Mouse (Mus musculus): ENCODE data around the gene S100a3.
A peak's percentile ranks its signal among the peaks of the same experiment; 100 is the strongest.

Gene S100a3

DNA sequence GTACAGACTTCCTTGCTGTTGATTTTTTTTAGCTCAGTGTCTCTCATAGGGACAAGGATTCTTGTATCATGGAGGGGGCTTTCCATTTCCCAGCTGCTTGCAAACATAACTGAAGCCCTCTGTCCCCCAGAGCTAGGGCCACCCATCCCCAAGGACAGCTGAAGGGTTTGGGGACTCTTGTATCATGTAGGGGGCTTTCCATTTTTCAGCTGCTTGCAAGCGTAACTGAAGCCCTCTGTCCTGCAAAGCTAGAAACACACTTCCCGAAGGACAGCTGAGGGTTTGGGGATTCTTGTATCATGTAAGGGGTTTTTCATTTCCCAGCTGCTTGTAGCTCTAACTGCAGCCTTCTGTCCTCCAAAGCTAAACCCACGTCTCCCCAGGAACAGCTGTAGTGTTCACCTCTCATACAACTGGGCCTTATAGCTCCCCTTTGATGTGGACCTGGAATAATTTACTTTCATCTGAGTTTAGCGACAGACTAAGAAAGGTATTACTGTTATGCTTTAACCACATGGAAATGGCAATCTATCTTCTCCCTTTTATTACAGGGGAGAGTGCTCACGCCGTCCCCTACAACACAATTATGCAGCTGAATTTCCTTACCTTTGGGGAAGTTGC is at the start of gene S100a3:
Gene S100a3, plus strand, starts transcription at position 571 of the 621 bp plus-strand sequence.
- DNase-seq (ENCODE audit: low read depth), result no peak

- no peak for DNase-seq (ENCODE audit: low read depth)
Observed at GRCm38 (mm10) chr3:90512276-90512675, 48.1 kb upstream of the S100a3 start.

DNA sequence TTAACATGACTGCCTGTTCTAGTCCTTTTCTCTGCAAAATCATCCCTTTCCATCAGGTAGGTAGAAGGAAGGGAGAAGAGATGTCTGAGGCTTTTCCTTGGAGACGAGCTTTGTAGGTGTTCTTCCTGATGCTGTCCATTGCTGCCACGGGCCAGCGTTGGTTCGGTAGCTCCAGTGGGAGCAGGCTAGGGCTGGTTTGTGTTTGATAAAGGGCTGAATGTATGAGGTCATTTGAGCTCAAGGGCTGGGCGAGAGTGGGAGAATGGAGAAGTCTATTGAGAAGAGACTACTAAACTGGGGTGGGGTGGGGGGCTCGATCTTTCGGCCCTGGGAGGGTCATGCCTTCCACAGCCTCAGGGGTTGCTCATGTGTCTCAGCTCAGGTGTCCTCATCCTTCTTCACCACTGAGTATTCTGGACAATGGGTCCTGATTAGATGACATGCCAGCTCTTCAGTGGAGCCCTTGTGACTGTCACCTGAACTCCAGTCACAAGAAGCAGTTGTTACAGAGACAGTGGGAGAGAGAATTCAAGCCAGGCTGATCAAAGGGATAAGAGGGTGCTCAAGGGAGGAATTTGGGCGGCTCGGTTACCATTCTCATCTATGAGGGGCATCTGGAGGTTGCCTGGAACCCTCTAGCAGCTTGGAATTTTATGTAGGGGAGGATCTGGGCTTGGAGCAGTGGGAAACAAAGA is 47.3 kb upstream of the S100a3 start:
- DNase-seq (ENCODE audit: low read depth), result no peak

GRCm38 (mm10) chr3:90513796-90514590 is 46.4 kb upstream of the S100a3 start, which contains the start of the genes S100a1 and S100a13:
Gene S100a1, minus strand, starts transcription at chr3:90514392.
Gene S100a13, plus strand, starts transcription at chr3:90514435.
- peak; percentile 48 for DNase-seq (ENCODE audit: low read depth)

DNA sequence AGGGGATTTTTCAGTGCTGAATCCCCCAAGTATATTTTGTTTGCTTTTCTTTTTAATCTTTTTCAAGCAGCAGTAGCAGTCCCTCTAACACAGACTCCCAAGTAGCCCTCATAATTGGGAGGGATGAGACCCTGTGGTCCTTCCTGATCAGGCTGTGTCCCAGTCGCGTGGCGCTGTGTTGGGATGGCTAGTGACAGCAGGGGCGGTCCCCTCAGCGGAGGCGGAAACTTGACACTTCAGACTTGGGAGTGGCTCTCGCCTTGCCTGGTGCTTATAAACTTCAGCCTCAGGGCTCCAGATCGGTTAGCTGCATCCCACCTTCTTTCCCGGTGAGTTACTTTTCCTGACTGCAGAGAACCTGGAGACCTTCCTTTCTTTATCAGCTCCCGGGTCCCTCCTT is 45.7 kb upstream of the S100a3 start:
- peak; percentile 56 for DNase-seq (ENCODE audit: low read depth)

DNA sequence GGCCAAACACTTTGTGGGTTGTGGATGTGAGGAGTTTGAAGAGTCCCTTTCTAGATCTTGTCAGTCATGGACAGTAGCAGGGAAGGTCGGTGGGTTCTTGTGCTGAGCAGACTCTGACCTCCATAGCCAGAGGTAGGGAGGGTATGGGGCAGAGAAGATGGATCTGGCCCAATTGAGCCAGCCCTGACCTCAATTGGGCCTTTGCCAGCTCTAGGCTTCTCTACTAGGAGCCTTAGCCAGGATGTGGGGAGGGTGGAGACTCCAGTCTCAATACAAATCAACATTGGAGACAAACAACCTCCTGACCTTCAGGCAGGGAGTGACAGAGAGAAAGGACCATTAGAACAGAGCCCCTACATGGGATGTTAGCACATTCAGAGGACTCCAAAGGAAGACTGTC is 45.1 kb upstream of the S100a3 start:
- peak; percentile 54 for DNase-seq (ENCODE audit: low read depth)

DNA sequence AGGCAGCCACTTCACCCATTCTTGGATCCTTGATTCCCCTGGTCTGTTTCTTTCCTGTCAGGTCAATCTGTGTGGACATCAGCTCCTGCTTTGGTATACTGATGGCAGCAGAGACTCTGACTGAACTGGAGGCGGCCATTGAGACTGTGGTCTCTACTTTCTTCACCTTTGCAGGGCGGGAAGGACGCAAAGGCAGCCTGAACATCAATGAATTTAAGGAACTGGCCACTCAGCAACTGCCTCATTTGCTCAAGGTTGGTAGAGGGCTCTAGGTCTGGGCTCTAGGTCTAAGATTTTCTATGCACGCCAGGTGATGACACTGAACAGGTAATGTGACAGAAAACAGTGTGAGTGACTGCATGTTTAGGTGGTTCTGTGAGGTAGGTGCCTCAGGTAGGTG is 44.6 kb upstream of the S100a3 start:
- DNase-seq (ENCODE audit: low read depth), result no peak

DNA sequence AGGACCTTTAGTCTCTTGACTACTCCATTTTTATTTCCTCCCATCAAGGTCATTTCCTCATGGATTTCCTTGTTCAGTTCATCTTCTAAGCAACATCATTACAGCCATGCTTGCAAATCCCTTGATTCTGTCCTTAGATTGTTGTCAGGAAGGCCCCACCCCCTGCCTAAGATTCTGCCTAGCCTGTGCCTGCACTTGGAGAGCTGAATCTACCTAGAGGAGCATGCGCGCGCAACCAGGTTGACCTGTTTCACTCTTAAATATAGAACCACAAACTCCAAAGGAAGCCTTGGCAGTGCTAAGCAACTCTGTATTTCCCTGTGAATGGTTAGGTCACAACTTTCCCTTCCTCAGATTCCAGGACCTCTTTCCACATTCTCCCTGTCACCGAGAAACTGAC is 42.7 kb upstream of the S100a3 start:
- DNase-seq (ENCODE audit: low read depth), result no peak

DNA sequence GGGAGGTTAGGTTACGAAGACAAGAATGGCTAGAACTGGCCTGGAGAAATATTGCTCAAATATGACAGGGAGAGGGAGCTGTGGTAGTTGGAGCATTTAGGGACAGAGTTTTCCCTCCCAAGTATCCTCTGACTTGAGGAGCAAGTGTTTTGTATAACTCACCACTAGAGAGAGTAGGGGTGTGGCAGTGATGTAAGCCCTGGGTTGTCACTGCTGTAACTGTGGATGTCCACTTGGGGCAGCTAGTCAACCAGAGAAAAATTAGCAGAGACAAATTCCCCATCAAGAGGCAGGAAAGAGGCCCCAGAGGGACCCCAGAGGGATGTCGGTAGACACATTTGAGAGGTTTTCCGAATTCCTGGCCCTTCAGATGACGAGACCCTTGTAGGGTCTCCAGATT is 35.0 kb upstream of the S100a3 start:
- DNase-seq (ENCODE audit: low read depth), result peak; percentile 81

- DNase-seq (ENCODE audit: low read depth), result no peak
Observed at GRCm38 (mm10) chr3:90526076-90526475, 34.3 kb upstream of the S100a3 start.

GRCm38 (mm10) chr3:90526580-90526979 is 33.8 kb upstream of the S100a3 start, which contains the start of gene S100a14:
Gene S100a14, plus strand, starts transcription at chr3:90526856.
- peak; percentile 48 for DNase-seq (ENCODE audit: low read depth)

- no peak for DNase-seq (ENCODE audit: low read depth)
Observed at GRCm38 (mm10) chr3:90527291-90527873, 33.0 kb upstream of the S100a3 start.

DNA sequence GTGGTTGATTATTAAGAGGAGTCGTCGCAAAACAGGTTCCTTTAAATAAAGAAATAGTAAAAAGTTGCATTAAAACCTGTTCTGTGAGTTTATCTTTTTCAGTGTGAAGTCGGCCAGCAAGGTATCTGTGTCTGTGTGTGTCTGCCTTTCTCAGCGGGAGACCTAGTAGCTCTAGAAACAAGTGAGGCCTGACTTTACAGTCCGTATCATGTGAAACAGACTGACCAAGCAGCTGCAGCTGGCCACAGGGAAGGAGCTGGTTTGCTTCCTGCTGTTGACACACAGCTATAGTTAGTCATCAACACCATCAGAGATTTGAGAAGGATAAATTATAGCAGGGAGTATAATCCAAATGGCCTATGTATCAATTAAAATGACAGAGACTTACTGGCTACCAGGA is 28.7 kb upstream of the S100a3 start:
- no peak for DNase-seq (ENCODE audit: low read depth)

GRCm38 (mm10) chr3:90535446-90535845 is 24.9 kb upstream of the S100a3 start:
- DNase-seq (ENCODE audit: low read depth), result no peak

GRCm38 (mm10) chr3:90537141-90537904 is 23.1 kb upstream of the S100a3 start, which contains the start of gene S100a16:
Gene S100a16, plus strand, starts transcription at chr3:90537254.
- peak; percentile 64 for DNase-seq (ENCODE audit: low read depth)

DNA sequence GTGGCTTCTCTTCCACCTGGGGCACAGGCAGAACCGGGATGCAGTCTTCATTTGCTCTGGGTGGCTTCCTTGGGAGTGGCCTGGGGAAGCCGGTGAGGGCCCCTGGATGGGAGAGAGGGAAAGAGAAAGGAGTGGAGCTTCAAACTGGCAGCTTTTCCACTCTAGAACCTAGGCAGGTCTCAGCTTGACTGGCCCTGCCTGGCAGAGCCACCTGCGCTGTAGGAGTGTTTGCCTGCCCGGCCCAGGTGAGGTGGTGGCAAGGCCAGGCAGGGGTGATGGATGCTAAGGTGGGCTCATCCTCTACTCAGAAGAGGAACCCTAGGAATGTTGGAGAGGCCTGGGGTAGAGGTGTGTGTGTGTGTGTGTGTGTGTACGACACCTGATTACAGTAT is 22.5 kb upstream of the S100a3 start:
- DNase-seq (ENCODE audit: low read depth), result no peak

- no peak for DNase-seq (ENCODE audit: low read depth)
Observed at GRCm38 (mm10) chr3:90540904-90541303, 19.5 kb upstream of the S100a3 start.

GRCm38 (mm10) chr3:90549676-90550420 is 10.5 kb upstream of the S100a3 start:
- peak; percentile 60 for DNase-seq (ENCODE audit: low read depth)

GRCm38 (mm10) chr3:90550421-90550790 is 10.0 kb upstream of the S100a3 start:
- peak; percentile 28 for DNase-seq (ENCODE audit: low read depth)

DNA sequence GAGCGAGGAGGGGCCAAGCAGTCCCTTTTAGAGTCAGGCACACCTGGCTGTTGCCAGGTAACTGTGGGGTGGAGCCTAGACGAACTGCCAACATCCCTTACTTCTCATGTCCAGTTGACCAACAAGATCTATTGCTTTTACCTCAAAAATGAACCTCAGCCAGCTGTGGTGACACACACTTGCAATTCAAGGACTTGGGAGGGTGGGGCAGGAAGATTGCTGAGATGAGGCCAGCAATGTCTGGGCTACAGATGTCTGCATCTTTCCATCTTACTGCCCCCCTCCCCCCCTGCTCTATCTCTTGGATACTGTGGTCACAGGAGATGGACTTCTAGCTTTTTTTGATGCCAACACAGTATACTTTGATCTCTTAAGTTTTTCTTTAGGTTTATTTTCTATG is 8.1 kb upstream of the S100a3 start:
- DNase-seq (ENCODE audit: low read depth), result peak; percentile 19

DNA sequence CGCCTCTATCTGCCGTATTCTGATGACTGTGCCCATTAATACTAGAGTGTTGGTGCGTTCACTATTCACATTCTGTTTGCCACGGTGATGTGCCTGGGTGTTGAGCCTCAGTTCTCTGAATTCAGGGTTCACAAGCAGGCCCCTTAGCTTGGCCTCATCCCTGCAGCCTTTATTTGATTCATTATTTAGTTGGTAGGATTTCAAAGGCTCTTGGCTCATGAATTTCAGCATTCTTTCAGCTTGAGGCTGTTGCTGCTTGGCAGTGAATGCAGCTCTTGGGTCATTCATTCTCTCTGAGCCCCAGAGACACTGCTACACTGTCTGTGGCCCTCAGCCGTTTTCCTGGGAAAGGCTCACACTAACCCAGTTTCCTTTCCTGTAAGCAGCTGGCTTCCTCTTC is 4.4 kb upstream of the S100a3 start:
- DNase-seq (ENCODE audit: low read depth), result peak; percentile 66
